In the genomic region with DNA sequence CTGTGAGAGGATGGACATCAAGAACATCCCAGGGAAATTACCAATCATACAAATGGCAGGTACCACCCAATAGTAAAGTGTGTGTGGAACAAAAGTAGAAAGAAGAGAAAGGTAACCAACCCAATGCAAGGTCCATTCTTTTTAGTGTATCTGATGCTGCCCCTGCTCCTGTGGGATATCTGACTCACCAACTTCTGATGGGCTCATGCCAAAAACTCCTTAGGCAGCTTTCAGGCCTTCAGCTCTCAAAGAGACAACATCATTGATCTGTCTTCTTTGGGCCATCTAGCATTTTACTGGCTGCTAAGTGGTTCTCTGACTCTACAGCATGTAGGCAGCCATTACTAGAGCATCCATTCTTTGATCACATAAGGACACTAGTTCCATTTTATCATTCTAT, we compare ENCODE assay signal across 27 mouse cellular contexts.
"Had no signal": no experiment of that assay in that cellular context is flagged by ENCODE, and none has a peak within 500 bp of the region (broad histone marks: within the 10 kb centered on the region; RNA-seq: fewer than 3 reads in every experiment).

No protein-coding gene starts in this region.

- ATAC-seq: forebrain, embryonic 13.5 days; forebrain, embryonic 14.5 days; forebrain, embryonic 15.5 days; forebrain, embryonic 16.5 days; forebrain, postnatal 0 days had no signal

- DNase-seq: cerebellum, adult 9-11 months; cerebellum, postnatal 10 days; cerebellum, postnatal 14 days; cerebellum, postnatal 25 days; cerebellum, postnatal 36 days; embryo, embryonic 11 days; forebrain, postnatal 0 days; gastrocnemius, adult 2 months; gastrocnemius, postnatal 10 days; gastrocnemius, postnatal 14 days; gastrocnemius, postnatal 25 days; gastrocnemius, postnatal 36 days; heart, adult 11 months; heart, adult 18-20 months; heart, adult 2 months had no signal

- H3K9ac ChIP-seq: embryonic facial prominence, embryonic 12.5 days; embryonic facial prominence, embryonic 13.5 days; embryonic facial prominence, embryonic 15.5 days; forebrain, embryonic 12.5 days; forebrain, embryonic 13.5 days; forebrain, embryonic 15.5 days; forebrain, postnatal 0 days had no signal

- H3K9me3 ChIP-seq: embryonic facial prominence, embryonic 10.5 days; embryonic facial prominence, embryonic 12.5 days; embryonic facial prominence, embryonic 13.5 days; embryonic facial prominence, embryonic 15.5 days; forebrain, embryonic 10.5 days; forebrain, embryonic 12.5 days; forebrain, embryonic 13.5 days; forebrain, embryonic 15.5 days; heart, embryonic 10.5 days had no signal

- H3K4me1 ChIP-seq: embryonic facial prominence, embryonic 10.5 days; embryonic facial prominence, embryonic 12.5 days; embryonic facial prominence, embryonic 13.5 days; embryonic facial prominence, embryonic 15.5 days; forebrain, embryonic 10.5 days; forebrain, embryonic 12.5 days; forebrain, embryonic 13.5 days; forebrain, embryonic 15.5 days; heart, embryonic 10.5 days had no signal

- H3K27me3 ChIP-seq: embryonic facial prominence, embryonic 12.5 days; embryonic facial prominence, embryonic 13.5 days; embryonic facial prominence, embryonic 15.5 days; forebrain, embryonic 12.5 days; forebrain, embryonic 13.5 days; forebrain, embryonic 15.5 days had no signal

- H3K4me2 ChIP-seq: embryonic facial prominence, embryonic 12.5 days; embryonic facial prominence, embryonic 13.5 days; embryonic facial prominence, embryonic 15.5 days; forebrain, embryonic 12.5 days; forebrain, embryonic 13.5 days; forebrain, embryonic 15.5 days had no signal

- H3K4me3 ChIP-seq: embryonic facial prominence, embryonic 10.5 days; embryonic facial prominence, embryonic 12.5 days; embryonic facial prominence, embryonic 13.5 days; embryonic facial prominence, embryonic 15.5 days; erythroblast, embryonic 14.5 days; forebrain, embryonic 10.5 days; forebrain, embryonic 12.5 days; forebrain, embryonic 13.5 days; forebrain, embryonic 15.5 days; gastrocnemius, adult 2 months; heart, adult 2 months; heart, embryonic 10.5 days had no signal

- H3K27ac ChIP-seq: embryonic facial prominence, embryonic 10.5 days; embryonic facial prominence, embryonic 12.5 days; embryonic facial prominence, embryonic 13.5 days; embryonic facial prominence, embryonic 15.5 days; forebrain, embryonic 10.5 days; forebrain, embryonic 12.5 days; forebrain, embryonic 13.5 days; forebrain, embryonic 15.5 days; gastrocnemius, adult 2 months; heart, adult 2 months; heart, embryonic 10.5 days had no signal

- H3K36me3 ChIP-seq: embryonic facial prominence, embryonic 10.5 days; embryonic facial prominence, embryonic 12.5 days; embryonic facial prominence, embryonic 13.5 days; embryonic facial prominence, embryonic 15.5 days; forebrain, embryonic 10.5 days; forebrain, embryonic 12.5 days; forebrain, embryonic 15.5 days; heart, embryonic 10.5 days had no signal
